ENCODE assay signal across 9 mouse cellular contexts in genomic region chr6:118007302-118007701, GRCm38 (mm10). TPM values are rescaled to one million over a fixed set of nuclear protein-coding genes. Genes with fewer than 3 reads are reported as not detected.
DNase-seq lines count a peak whose midpoint lies in the region; ATAC-seq lines count a peak whose summit lies in the region.
"Had no signal": no experiment of that assay in that cellular context is flagged by ENCODE, and none has a peak within 500 bp of the region (broad histone marks: within the 10 kb centered on the region; RNA-seq: fewer than 3 reads in every experiment).

No protein-coding gene starts in this region.

- H3K4me1 ChIP-seq in midbrain, embryonic 13.5 days (replicated peaks) = peaks cover 9% of the 10 kb centered on the region
- H3K4me1 ChIP-seq: liver, embryonic 13.5 days had no signal

- H3K9ac ChIP-seq in midbrain, embryonic 13.5 days (replicated peaks) = no peak overlapping the region
- H3K9ac ChIP-seq: liver, embryonic 13.5 days had no signal

- peak; percentile 48 for DNase-seq in heart, postnatal 4 days
- no peak for DNase-seq in heart, adult 8-10 months (ENCODE audit: low spot score)
- DNase-seq in spleen, postnatal 10 days (ENCODE audit: low spot score in 2 of 2) = peak; percentile 16 to 59
- DNase-seq in spleen, postnatal 36 days (ENCODE audit: low spot score in 2 of 2) = no peak
- DNase-seq in c-Kit-positive CD71-negative TER-119-negative erythroid progenitor cells, embryonic 14.5 days (ENCODE audit: low read depth) = peak; percentile 23
- DNase-seq in thymus, postnatal 25 days = peak; percentile 31
- DNase-seq in ovary, postnatal 14 days (ENCODE audit: low spot score) = no peak
- DNase-seq: liver, embryonic 13.5 days had no signal

- H3K27me3 ChIP-seq in midbrain, embryonic 13.5 days = peaks cover 23% of the 10 kb centered on the region

- ATAC-seq in midbrain, embryonic 13.5 days = no peak

- H3K36me3 ChIP-seq in midbrain, embryonic 13.5 days = no peaks in the 10 kb centered on the region
- H3K36me3 ChIP-seq: liver, embryonic 13.5 days had no signal

- no peaks in the 10 kb centered on the region for H3K9me3 ChIP-seq in midbrain, embryonic 13.5 days
- H3K9me3 ChIP-seq: liver, embryonic 13.5 days had no signal

- H3K4me2 ChIP-seq in midbrain, embryonic 13.5 days (replicated peaks) = no peak overlapping the region
- H3K4me2 ChIP-seq: liver, embryonic 13.5 days had no signal

- 61% methylated on average over 5 of the region's 5 CpGs for WGBS in midbrain, embryonic 13.5 days

- H3K27ac ChIP-seq in midbrain, embryonic 13.5 days = no peak overlapping the region
- H3K27ac ChIP-seq: liver, embryonic 13.5 days had no signal

- H3K4me3 ChIP-seq in midbrain, embryonic 13.5 days (replicated peaks) = no peak overlapping the region
- H3K4me3 ChIP-seq: liver, embryonic 13.5 days had no signal

RNA-seq across cellular contexts. Expression of gene Rasgef1a, which starts 3.9 kb away (rescaled TPM):
- under 1 TPM; 0.62 to 0.63 TPM for total RNA-seq in heart, postnatal 4 days (2021)
- total RNA-seq in heart, adult 8-10 months (2022) = under 1 TPM; 0.35 to 0.69 (median 0.42) TPM
- polyA plus RNA-seq in midbrain, embryonic 13.5 days (2015; fragmentation: Nextera tagmentation; extraction: Ambion mirVana) = 1.2 and 1.4 TPM in 2 replicates

Comparison
In these comparisons a context has a peak if more than half of its experiments do, and no peak if none do; other contexts are left out.
1. DNase-seq: peak in heart, postnatal 4 days (single experiment), spleen, postnatal 10 days (2 of 2), c-Kit-positive CD71-negative TER-119-negative erythroid progenitor cells, embryonic 14.5 days (single experiment) and thymus, postnatal 25 days (single experiment); none in heart, adult 8-10 months (single experiment), spleen, postnatal 36 days (0 of 2) and ovary, postnatal 14 days (single experiment).